Mouse (Mus musculus) heart, adult 2 months (tissue): Measurements from ENCODE around the gene Dtnb.

Source experiments
- CTCF ChIP-seq: fragments of 200-600 bp; IDR thresholded peaks from 2 replicates; pipeline ENCODE4 v1.8.1; 2022; ENCODE audit warnings: antibody characterized with exemption, mild to moderate bottlenecking, moderate library complexity
- EP300 ChIP-seq: fragments of 200-500 bp; IDR thresholded peaks from 2 replicates; pipeline ENCODE4 v1.6.1; 2011; ENCODE audit warnings: low read depth, low read length, control low read depth; ENCODE audit not compliant: insufficient read depth
- POLR2A ChIP-seq: fragments of 200-500 bp; IDR thresholded peaks from 2 replicates; pipeline ENCODE4 v1.6.1; 2011; ENCODE audit warnings: mild to moderate bottlenecking, low read depth, low read length, control low read depth; ENCODE audit not compliant: insufficient read depth

GRCm38 (mm10) chr12:3740705-3741081 lies 168.5 kb downstream of the Dtnb start:
- TF ChIP-seq CTCF (no peak), POLR2A (no peak), EP300 (no peak)
